Mouse (Mus musculus) spleen, adult 2 months (tissue): Measurements from ENCODE around the gene Frmpd1. TPM values are rescaled to one million over a fixed set of nuclear protein-coding genes. Genes with fewer than 3 reads are reported as not detected.

ENCODE experiments used
- DNase-seq, 2 experiments: peaks; one replicate each; pipeline versions ENCODE4 v3.0.0 to v3.0.0-alpha.2; 2012 to 2021; ENCODE audit warnings: low spot score in 2 of 2, low read depth in 1 of 2
- H3K27ac ChIP-seq: fragments of 200-500 bp; 2 replicates; pipeline ENCODE4 v1.5.1; 2012; ENCODE audit warnings: low read length, inconsistent platforms; ENCODE audit not compliant: insufficient read depth
- H3K27me3 ChIP-seq: fragments of 200-500 bp; 2 replicates; pipeline ENCODE4 v1.6.1; 2012; ENCODE audit warnings: mild to moderate bottlenecking, moderate library complexity, low read length, inconsistent platforms; ENCODE audit not compliant: control insufficient read depth, insufficient read depth
- H3K36me3 ChIP-seq: fragments of 200-500 bp; 2 replicates; pipeline ENCODE4 v1.6.1; 2012; ENCODE audit warnings: mild to moderate bottlenecking, low read length, inconsistent platforms; ENCODE audit not compliant: control insufficient read depth, insufficient read depth
- H3K4me1 ChIP-seq: fragments of 200-500 bp; 2 replicates; pipeline ENCODE4 v1.6.1; 2011; ENCODE audit warnings: inconsistent platforms; ENCODE audit not compliant: control insufficient read depth, insufficient read depth, insufficient read length
- H3K4me3 ChIP-seq: fragments of 200-500 bp; 2 replicates; pipeline ENCODE4 v1.5.1; 2011; ENCODE audit warnings: mild to moderate bottlenecking, inconsistent platforms; ENCODE audit not compliant: insufficient read depth, insufficient read length; ENCODE audit errors: extremely low read depth
- CTCF ChIP-seq: fragments of 200-500 bp; IDR thresholded peaks from 2 replicates; pipeline ENCODE4 v1.5.1; 2011; ENCODE audit warnings: mild to moderate bottlenecking, inconsistent platforms; ENCODE audit not compliant: insufficient read depth, insufficient read length, insufficient replicate concordance; ENCODE audit errors: extremely low read depth
- POLR2A ChIP-seq: fragments of 200-500 bp; IDR thresholded peaks from 2 replicates; pipeline ENCODE4 v1.6.1; 2011; ENCODE audit warnings: low read depth, low read length, inconsistent platforms
- WGBS: fragments of 180-500 bp; shearing (Covaris S2); methylation state at CpG from one replicate; pipeline ENCODE4 v1.1.7; 2018; 5-methylcytosine and 5-hydroxymethylcytosine counted together
- polyA plus RNA-seq: library from polyadenylated mRNA; depleted of rRNA; stranded (reverse); fragments of >200 nt; gene quantifications from 2 replicates; pipeline ENCODE4 v1.2.3, GENCODE M21; 2012

The Frmpd1 gene
- polyA plus RNA-seq, 1 experiment = 0.05 TPM

DNA sequence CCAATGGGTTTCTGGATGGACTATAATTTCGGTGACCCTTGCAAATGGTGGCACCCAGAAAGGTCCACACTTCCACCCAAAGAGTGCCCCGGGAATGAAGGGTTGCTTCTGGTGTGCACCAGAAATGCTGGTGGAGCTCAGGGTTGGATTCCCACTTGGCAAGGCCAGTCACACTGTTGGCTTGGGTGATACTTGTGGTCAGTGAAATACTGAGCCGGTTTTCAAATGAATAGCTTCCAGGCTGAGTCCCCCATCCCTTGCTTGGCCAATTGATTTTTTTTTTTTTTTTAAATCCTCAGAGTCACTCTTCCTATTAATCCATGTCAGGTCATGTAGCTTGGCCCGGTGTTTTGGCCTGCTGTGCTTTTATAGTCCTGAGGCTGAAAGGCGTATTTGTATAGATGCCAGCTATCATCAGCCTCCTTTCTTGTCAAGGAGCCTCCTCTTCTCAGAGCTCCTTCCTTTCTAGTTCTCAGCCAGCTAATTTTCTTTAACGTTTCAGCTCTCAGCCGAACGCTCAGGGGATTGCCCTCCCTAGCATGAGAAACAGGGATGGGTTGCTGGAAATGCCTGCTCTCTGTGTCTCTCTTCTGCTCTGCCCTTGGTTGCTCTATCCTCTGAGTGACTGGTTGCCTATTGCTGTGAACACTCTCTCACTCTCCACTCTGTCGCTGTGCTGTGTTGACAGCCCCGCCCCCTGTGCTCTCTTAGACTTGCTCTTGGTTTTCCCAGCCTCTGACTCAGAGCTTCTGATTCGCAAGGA lies 69.3 kb downstream of the Frmpd1 start:
- no peak overlapping the region for H3K27ac ChIP-seq
- no peaks in the 10 kb centered on the region for H3K4me1 ChIP-seq
- WGBS = 69% methylated on average over 11 of the region's 11 CpGs
- TF ChIP-seq CTCF = no peak
- no peak for TF ChIP-seq POLR2A
- H3K36me3 ChIP-seq = no peaks in the 10 kb centered on the region
- no peak for DNase-seq
- no peak overlapping the region for H3K4me3 ChIP-seq
- no peaks in the 10 kb centered on the region for H3K27me3 ChIP-seq

GRCm38 (mm10) chr4:45259232-45259832 lies 74.7 kb downstream of the Frmpd1 start:
- whole genome bisulfite sequencing = 66% methylated on average over 4 of the region's 4 CpGs
- DNase-seq = no peak
- H3K27me3 ChIP-seq = peaks cover 1% of the 10 kb centered on the region; the same call in 1 of the 2 replicates
- H3K4me3 ChIP-seq = no peak overlapping the region
- H3K27ac ChIP-seq = no peak overlapping the region
- no peaks in the 10 kb centered on the region for H3K4me1 ChIP-seq
- no peak for TF ChIP-seq CTCF
- no peak for TF ChIP-seq POLR2A
- H3K36me3 ChIP-seq = no peaks in the 10 kb centered on the region

DNA sequence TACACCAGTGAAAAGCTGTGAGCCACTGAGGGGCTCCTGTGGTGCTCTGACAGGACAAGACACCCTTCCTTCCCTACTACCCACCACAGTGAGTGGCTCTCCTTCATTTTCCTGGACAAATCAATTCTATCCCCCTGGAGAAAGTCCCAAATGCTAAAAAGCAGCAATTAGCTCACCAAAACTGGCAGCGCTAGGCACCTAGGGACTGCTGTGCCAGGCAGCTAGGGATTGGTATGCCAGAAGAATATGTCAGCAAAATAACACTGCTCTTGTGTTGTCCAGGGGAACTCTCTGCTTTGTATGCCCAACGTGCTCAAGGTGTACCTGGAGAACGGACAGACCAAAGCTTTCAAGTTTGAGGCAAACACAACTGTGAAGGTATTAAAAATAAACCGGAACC lies 76.9 kb downstream of the Frmpd1 start:
- H3K27me3 ChIP-seq = peaks cover 1% of the 10 kb centered on the region; the same call in 1 of the 2 replicates
- WGBS = 91% methylated on average over 4 of the region's 4 CpGs
- no peaks in the 10 kb centered on the region for H3K4me1 ChIP-seq
- no peak overlapping the region for H3K4me3 ChIP-seq
- TF ChIP-seq POLR2A (no peak), CTCF (no peak)
- no peak for DNase-seq
- no peak overlapping the region for H3K27ac ChIP-seq
- H3K36me3 ChIP-seq = no peaks in the 10 kb centered on the region

- H3K4me1 ChIP-seq = no peaks in the 10 kb centered on the region
- no peaks in the 10 kb centered on the region for H3K36me3 ChIP-seq
- WGBS = 56% methylated on average over 3 of the region's 3 CpGs
- DNase-seq = no peak
- H3K27me3 ChIP-seq = no peaks in the 10 kb centered on the region
- H3K4me3 ChIP-seq = no peak overlapping the region
- no peak for TF ChIP-seq POLR2A
- no peak for TF ChIP-seq CTCF
- no peak overlapping the region for H3K27ac ChIP-seq
These were observed 83.2 kb downstream of the Frmpd1 start for GRCm38 (mm10) chr4:45267883-45268282.

- H3K27me3 ChIP-seq = no peaks in the 10 kb centered on the region
- no peak for DNase-seq
- WGBS = 88% methylated on average over 10 of the region's 10 CpGs
- no peaks in the 10 kb centered on the region for H3K36me3 ChIP-seq
- TF ChIP-seq CTCF (no peak), POLR2A (no peak)
- no peak overlapping the region for H3K4me3 ChIP-seq
- H3K27ac ChIP-seq = no peak overlapping the region
- H3K4me1 ChIP-seq = no peaks in the 10 kb centered on the region
These were observed 86.4 kb downstream of the Frmpd1 start for GRCm38 (mm10) chr4:45271041-45271452.

GRCm38 (mm10) chr4:45275770-45276169 lies 91.1 kb downstream of the Frmpd1 start:
- DNase-seq = no peak
- no peak overlapping the region for H3K4me3 ChIP-seq
- no peaks in the 10 kb centered on the region for H3K27me3 ChIP-seq
- H3K4me1 ChIP-seq = no peaks in the 10 kb centered on the region
- H3K27ac ChIP-seq = no peak overlapping the region
- no peak for TF ChIP-seq POLR2A
- TF ChIP-seq CTCF = no peak
- H3K36me3 ChIP-seq = no peaks in the 10 kb centered on the region
- 81% methylated on average over 8 of the region's 8 CpGs for WGBS

DNA sequence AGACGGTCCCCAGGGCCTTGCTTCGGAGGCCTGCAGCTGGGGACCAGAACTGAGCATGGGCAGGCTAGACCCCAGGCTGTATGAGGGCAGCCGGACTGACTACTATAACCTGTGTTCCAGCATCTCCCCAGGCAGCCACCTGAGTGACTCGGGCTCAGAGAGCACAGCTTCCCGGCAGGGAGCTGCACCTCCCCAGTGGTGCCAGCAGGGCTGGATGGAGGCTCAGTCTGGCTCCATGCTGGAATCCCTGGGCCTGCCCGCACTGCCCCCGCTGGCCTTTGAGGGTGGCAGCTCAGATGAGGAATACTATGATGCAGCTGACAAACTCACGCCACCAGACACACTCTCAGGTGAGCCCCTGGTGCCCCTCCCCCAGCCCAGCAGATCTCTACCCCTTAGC lies 94.6 kb downstream of the Frmpd1 start:
- H3K27me3 ChIP-seq = no peaks in the 10 kb centered on the region
- TF ChIP-seq POLR2A (no peak), CTCF (no peak)
- H3K36me3 ChIP-seq = no peaks in the 10 kb centered on the region
- WGBS = 65% methylated on average over 8 of the region's 8 CpGs
- no peak overlapping the region for H3K27ac ChIP-seq
- H3K4me3 ChIP-seq = no peak overlapping the region
- no peaks in the 10 kb centered on the region for H3K4me1 ChIP-seq
- DNase-seq = no peak
